Mouse (Mus musculus): ENCODE results near the gene Ip6k1. TPM values are rescaled to one million over a fixed set of nuclear protein-coding genes. Genes with fewer than 3 reads are reported as not detected.

Gene Ip6k1
- 100 to 1,000 TPM in 1 of 2 experiments, 10 to 100 TPM in 1; 94.3 to 123 TPM for total RNA-seq (2023)

GRCm38 (mm10) chr9:108001922-108002770 is at the start of gene Ip6k1:
TSS of gene Ip6k1 (plus strand) at chr9:108002501.

DNA sequence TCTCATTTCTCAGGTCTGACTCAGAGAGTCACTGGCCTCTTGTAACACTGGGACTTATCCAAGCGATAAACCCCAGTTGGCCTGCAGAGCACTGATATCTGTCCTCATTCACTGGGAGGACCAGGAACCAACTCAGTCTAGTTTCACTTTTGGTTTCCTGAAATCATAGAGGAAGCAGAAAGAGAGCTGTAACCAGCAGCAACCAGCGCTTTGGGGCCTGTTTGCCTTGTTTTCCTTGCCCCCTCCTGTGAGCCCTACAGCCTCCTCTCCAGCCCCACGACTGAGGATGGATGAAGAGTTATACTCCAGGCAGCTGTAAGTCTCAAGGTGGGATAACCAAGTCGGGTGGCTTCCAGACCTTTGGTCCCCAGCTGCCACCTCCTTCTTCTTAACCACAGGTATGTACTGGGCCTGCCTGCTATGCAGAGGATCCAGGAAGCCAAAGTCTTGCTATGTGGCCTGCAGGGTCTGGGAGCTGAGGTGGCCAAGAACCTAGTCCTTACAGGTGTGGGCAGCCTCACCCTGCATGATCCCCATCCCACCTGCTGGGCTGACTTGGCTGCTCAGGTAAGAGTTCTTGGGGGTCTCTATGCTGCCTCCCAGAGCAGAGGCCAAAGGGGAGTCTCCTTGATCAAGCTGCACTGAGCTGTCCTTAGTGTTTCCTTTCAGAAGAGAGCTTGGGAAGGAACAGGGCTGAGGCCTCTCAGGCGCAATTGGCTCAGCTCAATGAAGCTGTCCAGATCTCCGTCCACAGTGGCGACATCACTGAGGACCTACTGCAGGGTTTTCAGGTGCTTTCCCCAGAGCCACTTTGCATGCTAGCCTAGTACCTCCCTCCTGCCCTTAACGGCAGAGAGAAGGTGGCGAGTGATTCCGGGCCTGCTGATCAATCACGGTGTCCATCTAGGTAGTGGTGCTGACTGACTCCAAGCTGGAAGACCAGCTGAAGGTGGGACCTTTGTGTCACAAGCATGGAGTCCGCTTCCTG is 26.6 kb upstream of the Ip6k1 start, which contains the start of gene Uba7:
Gene Uba7, plus strand, starts transcription at position 107 of the 988 bp plus-strand sequence.

GRCm38 (mm10) chr9:107982681-107983346 is 19.5 kb upstream of the Ip6k1 start, which contains the start of gene Gm20661:
TSS of gene Gm20661 (plus strand) at chr9:107983058.

DNA sequence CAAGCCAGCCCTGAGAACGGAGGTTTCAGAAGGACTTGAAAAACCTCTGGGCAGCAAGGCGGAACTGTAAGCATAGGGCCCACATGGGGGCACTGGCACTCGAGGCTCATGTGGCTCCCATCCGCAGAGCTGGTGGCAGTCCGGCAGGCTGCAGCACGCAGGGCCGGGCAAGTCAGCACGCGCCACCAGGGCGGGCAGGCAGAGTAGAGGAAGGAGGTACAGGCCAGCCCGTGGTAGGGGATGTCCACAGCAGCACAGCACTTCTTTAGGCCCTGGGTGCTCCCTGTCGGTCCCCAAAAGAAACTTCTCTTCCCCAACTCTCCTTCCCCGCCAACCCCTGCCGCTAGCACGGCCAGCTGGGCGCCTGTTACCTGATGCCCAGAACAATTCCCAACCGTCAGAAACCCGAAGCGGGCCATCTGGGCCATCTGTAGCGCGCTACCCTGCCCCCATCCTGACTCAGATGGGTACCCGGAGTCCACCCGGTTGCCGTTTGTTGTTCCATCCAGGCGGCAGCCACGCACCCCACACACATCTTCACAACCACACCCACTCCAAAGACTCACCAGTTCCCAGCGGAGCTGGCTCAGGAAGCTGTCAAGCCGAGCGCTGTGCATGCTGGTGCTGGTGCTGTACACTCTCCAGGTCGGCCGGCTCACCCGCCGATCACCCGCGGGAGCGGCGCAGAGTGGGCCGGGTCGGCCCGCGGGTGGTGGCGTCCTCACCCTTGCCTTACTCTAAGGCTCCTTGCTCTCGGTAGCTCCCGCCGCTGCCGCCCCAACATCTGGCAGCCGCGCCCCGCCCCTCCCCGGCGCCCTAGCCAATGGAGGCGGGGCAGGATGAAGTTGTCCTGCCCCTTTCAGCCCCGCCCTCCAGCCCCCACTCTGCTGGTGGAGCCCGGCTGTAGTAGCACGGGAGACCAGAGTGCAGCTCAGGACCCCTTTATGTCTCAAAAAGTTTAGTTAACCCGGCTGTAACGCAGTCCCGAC is 16.9 kb upstream of the Ip6k1 start, which contains the start of gene Inka1:
Gene Inka1, minus strand, starts transcription at position 749 of the 989 bp plus-strand sequence.

GRCm38 (mm10) chr9:107992197-107992596 is 10.1 kb upstream of the Ip6k1 start, which contains the start of gene Cdhr4:
TSS of gene Cdhr4 (plus strand) at chr9:107992497.

DNA sequence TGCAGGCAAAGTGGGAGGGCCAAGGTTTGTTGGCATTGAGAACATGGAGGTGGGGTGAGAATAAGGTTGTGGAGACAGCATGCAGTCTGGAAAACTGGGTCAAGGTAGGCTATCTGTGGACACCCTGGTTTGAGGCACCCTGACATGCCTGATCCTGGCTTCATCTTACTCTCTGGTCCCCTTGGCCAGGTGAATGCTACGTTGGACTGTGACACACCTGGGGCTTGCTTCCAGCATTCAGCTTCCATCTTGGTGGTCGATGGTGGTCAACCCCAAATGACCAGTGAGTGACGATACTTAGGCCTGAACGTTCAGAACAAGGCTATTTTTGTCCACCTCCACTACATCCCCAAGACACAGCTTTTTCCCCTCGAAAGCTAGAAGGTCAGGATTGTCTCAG is 6.3 kb upstream of the Ip6k1 start, which contains the start of gene Gm20662:
Gene Gm20662, plus strand, starts transcription at position 301 of the 400 bp plus-strand sequence.

GRCm38 (mm10) chr9:108049016-108049455 is 46.7 kb downstream of the Ip6k1 start, which contains the start of gene Gmppb:
TSS of gene Gmppb (plus strand) at chr9:108049242.

GRCm38 (mm10) chr9:108052885-108053664 is 50.8 kb downstream of the Ip6k1 start, which contains the start of gene Amigo3:
TSS of gene Amigo3 (plus strand) at chr9:108053159.

DNA sequence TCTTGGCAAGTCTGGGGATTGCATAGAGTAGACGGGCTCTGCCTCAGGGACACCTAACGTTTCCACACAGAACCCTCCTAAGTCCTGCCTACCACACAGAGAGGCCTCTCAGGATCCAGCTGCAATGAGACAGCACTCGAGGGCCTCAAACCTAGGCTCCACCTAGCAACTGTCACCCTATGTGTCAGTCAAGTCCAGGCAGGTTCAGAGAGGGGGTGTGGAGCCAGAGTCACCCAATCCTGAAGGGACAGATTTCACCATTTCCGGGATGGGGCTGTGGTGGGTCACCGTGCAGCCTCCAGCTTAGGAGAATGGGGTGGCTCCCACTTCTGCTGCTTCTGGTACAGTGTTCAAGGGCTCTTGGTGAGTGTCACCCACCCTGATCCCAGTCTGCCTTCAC is 77.9 kb downstream of the Ip6k1 start, which contains the start of gene Mst1:
Gene Mst1, plus strand, starts transcription at position 269 of the 400 bp plus-strand sequence.

DNA sequence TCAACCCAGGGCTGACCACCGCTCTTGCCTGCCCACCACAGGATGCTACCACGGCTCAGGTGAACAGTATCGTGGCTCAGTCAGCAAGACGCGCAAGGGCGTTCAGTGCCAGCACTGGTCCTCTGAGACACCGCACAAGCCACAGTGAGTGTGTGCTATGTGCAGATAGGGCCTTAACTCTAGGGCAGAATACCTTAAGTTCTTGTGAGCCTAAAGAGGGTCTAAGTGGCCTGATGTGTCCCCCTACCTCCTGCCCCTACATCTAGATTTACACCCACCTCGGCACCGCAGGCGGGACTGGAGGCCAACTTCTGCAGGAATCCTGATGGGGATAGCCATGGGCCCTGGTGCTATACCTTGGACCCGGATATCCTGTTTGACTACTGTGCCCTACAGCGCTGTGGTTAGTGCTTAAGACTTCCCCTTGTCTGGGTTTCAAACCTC is 80.7 kb downstream of the Ip6k1 start, which contains the start of gene Rnf123:
Gene Rnf123, minus strand, starts transcription at position 359 of the 444 bp plus-strand sequence.

GRCm38 (mm10) chr9:108094184-108094941 is 92.1 kb downstream of the Ip6k1 start, which contains the start of gene Apeh:
TSS of gene Apeh (minus strand) at chr9:108094606.

Other genes starting within 250 kb of the Ip6k1 start
- gene Rbm5, start 231.5 kb upstream of the Ip6k1 start, total RNA-seq (2023), result 100 to 1,000 TPM; 190 to 208 TPM
- 100 to 1,000 TPM in 1 of 2 experiments, 10 to 100 TPM in 1; 77.0 to 109 TPM for gene Rbm6, start 129.3 kb upstream of the Ip6k1 start, total RNA-seq (2023)
- 10 to 100 TPM; 14.9 to 15.2 TPM for gene Mon1a, start 114.3 kb upstream of the Ip6k1 start, total RNA-seq (2023)
- 1 to 10 TPM; 2.7 to 6.2 TPM for gene Mst1r, start 95.6 kb upstream of the Ip6k1 start, total RNA-seq (2023)
- not detected for gene Actl11, start 74.0 kb upstream of the Ip6k1 start, total RNA-seq (2023)
- gene Camkv, start 66.8 kb upstream of the Ip6k1 start, total RNA-seq (2023), result not detected
- 1 to 10 TPM in 1 of 2 experiments, under 1 TPM in 1; 0.81 to 2.0 TPM for gene Traip, start 52.4 kb upstream of the Ip6k1 start, total RNA-seq (2023)
- 100 to 1,000 TPM in 1 of 2 experiments, 10 to 100 TPM in 1; 96.0 to 107 TPM for gene Uba7, start 27.0 kb upstream of the Ip6k1 start, total RNA-seq (2023)
- not detected for gene Gm20661, start 19.4 kb upstream of the Ip6k1 start, total RNA-seq (2023)
- gene Inka1, start 16.6 kb upstream of the Ip6k1 start, total RNA-seq (2023), result 1 to 10 TPM; 2.9 TPM
- not detected for gene Cdhr4, start 10.0 kb upstream of the Ip6k1 start, total RNA-seq (2023)
- not detected for gene Gm20662, start 6.2 kb upstream of the Ip6k1 start, total RNA-seq (2023)
- 10 to 100 TPM; 18.7 to 25.7 TPM for gene Gmppb, start 46.7 kb downstream of the Ip6k1 start, total RNA-seq (2023)
- 1 to 10 TPM; 4.3 to 5.0 TPM for gene Amigo3, start 50.7 kb downstream of the Ip6k1 start, total RNA-seq (2023)
- not detected for gene Mst1, start 77.9 kb downstream of the Ip6k1 start, total RNA-seq (2023)
- gene Rnf123, start 80.8 kb downstream of the Ip6k1 start, total RNA-seq (2023), result 10 to 100 TPM; 66.5 to 82.0 TPM
- 10 to 100 TPM; 60.0 to 60.3 TPM for gene Apeh, start 92.1 kb downstream of the Ip6k1 start, total RNA-seq (2023)
- gene Bsn, start 187.9 kb downstream of the Ip6k1 start, total RNA-seq (2023), result under 1 TPM; 0.21 to 0.37 TPM